Mouse (Mus musculus) forebrain, embryonic 15.5 days (tissue): Measurements from ENCODE around the gene F7. TPM values are rescaled to one million over a fixed set of nuclear protein-coding genes. Genes with fewer than 3 reads are reported as not detected.

Source experiments
- ATAC-seq: fragments of 200-750 bp; cut with Nextera tagmentation; replicated peaks from 2 replicates; pipeline ENCODE4 v1.8.0; 2017; ENCODE audit warnings: mild to moderate bottlenecking, moderate TSS enrichment, moderate library complexity
- H3K27ac ChIP-seq: fragments of 300-500 bp; sonication (generic); replicated peaks from 2 replicates; pipeline ENCODE4 v1.5.1; 2015; ENCODE audit warnings: mild to moderate bottlenecking, inconsistent platforms
- H3K27me3 ChIP-seq: fragments of 300-500 bp; sonication (generic); 2 replicates; pipeline ENCODE4 v1.6.1; 2015; ENCODE audit warnings: inconsistent platforms
- H3K36me3 ChIP-seq: fragments of 300-500 bp; sonication (generic); 2 replicates; pipeline ENCODE4 v1.6.1; 2015; ENCODE audit warnings: mild to moderate bottlenecking, inconsistent platforms
- H3K4me1 ChIP-seq: fragments of 300-500 bp; sonication (generic); 2 replicates; pipeline ENCODE4 v1.6.1; 2015; ENCODE audit warnings: inconsistent platforms
- H3K4me2 ChIP-seq: fragments of 300-500 bp; sonication (generic); replicated peaks from 2 replicates; pipeline ENCODE4 v1.6.1; 2015; ENCODE audit warnings: mild to moderate bottlenecking, inconsistent platforms
- H3K4me3 ChIP-seq: fragments of 300-500 bp; sonication (generic); 2 replicates; pipeline ENCODE4 v1.5.1; 2015; ENCODE audit warnings: mild to moderate bottlenecking, inconsistent platforms
- H3K9ac ChIP-seq: fragments of 300-500 bp; sonication (generic); replicated peaks from 2 replicates; pipeline ENCODE4 v1.6.1; 2015; ENCODE audit warnings: mild to moderate bottlenecking, inconsistent platforms
- H3K9me3 ChIP-seq: fragments of 300-500 bp; sonication (generic); 2 replicates; pipeline ENCODE4 v1.6.1; 2016; ENCODE audit warnings: inconsistent platforms
- WGBS: fragments of 180-500 bp; shearing (Covaris S2); methylation state at CpG from one replicate; pipeline ENCODE4 v1.1.7; 2015; ENCODE audit warnings: mixed read lengths; 5-methylcytosine and 5-hydroxymethylcytosine counted together
- polyA plus RNA-seq: library from polyadenylated mRNA; unstranded; fragments of >200 nt; fragmentation: Nextera tagmentation; extraction: Ambion mirVana; gene quantifications from 2 replicates; pipeline ENCODE4 v1.2.1, GENCODE M21; 2015

F7 gene
- polyA plus RNA-seq, 1 experiment from 2014 or later = 0.11 TPM

DNA sequence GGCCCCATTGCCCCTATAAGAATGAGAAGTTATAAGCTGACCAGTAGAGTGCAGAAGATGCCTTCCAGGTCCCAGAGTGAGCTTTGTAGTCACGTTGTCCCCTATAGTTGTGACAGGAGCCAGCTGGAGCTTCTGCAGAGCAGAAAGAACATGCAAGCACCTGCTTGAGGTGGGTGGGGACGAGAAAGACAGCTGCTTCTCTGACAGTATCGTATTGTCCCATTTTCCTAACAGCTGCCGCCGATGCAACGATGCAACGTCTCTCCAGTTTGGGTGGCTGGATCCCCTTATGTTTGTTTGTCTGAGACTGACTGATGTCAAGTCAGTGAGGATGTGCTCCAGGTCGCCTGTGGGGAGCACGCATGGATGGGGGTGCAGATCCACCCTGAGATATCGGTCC lies 34.4 kb upstream of the F7 start:
- Histone ChIP-seq H3K9ac (no peak overlapping the region), H3K36me3 (peaks cover 22% of the 10 kb centered on the region), H3K4me2 (no peak overlapping the region), H3K9me3 (no peaks in the 10 kb centered on the region), H3K27me3 (no peaks in the 10 kb centered on the region), H3K4me1 (peaks cover 5% of the 10 kb centered on the region; the same call in 1 of the 2 replicates), H3K4me3 (no peak overlapping the region), H3K27ac (no peak overlapping the region)
- ATAC-seq = no peak
- 85% methylated on average over 10 of the region's 10 CpGs for WGBS

DNA sequence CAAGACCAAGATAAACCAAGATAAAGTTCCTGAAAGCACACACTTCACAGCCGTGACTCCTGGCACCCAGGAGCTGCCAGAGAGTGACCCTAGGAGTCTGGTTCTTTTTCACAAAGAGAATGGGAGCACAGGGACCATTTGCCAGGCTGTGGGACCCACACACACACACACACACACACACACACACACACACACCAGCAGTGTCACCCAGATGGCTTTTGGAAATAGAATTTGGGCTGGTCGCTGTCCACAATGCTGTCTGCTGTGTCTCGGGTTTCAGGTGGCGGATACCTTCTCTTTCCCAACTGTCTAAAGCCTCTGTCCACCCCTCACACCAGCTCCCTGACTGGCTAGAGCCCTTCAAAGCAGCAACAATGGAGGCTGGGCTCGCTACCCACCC lies 31.4 kb upstream of the F7 start:
- Histone ChIP-seq H3K4me1 (0 out of 2 replicates have a peak, but pooled peaks cover 2% of the 10 kb centered on the region), H3K9me3 (no peaks in the 10 kb centered on the region), H3K36me3 (peaks cover 42% of the 10 kb centered on the region), H3K27ac (no peak overlapping the region), H3K4me3 (no peak overlapping the region), H3K27me3 (no peaks in the 10 kb centered on the region), H3K9ac (no peak overlapping the region), H3K4me2 (no peak overlapping the region)
- no peak for ATAC-seq
- WGBS = 84% methylated on average over 5 of the region's 5 CpGs

DNA sequence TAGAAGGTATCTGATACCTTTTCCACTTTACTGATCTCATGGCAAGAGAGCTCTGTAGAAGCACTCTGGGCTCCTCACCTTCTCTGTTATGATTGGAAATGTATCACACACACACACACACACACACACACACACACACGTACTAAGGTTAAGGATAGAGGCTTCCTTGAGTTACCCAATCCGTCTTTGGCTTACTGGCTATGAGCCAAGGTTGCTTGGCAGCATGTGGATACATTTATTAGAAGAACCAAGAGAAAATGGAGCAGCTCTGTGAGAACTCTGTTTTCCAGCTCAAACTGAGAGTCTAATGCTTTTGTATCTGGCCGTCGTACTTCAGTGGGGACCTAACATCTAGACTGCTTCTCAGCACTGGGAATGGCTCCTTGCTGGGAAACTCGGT lies 30.4 kb upstream of the F7 start:
- Histone ChIP-seq H3K4me2 (no peak overlapping the region), H3K36me3 (peaks cover 51% of the 10 kb centered on the region), H3K9me3 (no peaks in the 10 kb centered on the region), H3K27ac (no peak overlapping the region), H3K27me3 (no peaks in the 10 kb centered on the region), H3K9ac (no peak overlapping the region), H3K4me1 (0 out of 2 replicates have a peak, but pooled peaks cover 2% of the 10 kb centered on the region), H3K4me3 (no peak overlapping the region)
- WGBS = 50% methylated on average over 5 of the region's 5 CpGs
- no peak for ATAC-seq

DNA sequence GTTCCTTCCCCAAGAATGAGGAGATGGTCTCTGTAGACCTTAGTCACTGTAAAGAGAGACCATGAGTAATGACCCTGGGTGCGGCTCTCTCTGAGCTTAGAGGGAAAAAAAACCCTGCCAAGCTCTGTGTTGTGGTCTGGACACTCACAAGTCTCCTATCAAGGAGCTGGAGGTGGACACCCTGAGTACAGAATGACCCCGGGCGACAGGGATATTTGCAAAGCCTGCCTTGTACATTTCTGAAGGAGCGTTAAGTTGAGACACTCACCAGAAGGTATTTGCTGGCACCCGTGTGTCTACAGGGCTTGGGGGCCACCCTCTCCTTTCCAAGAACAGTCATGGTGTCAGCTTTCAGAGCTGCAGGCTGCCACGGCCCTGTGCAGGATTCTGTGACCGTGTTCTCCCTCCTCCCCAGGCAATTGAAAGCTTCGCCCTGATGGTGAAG lies 29.0 kb upstream of the F7 start:
- Histone ChIP-seq H3K9me3 (no peaks in the 10 kb centered on the region), H3K4me1 (0 out of 2 replicates have a peak, but pooled peaks cover 2% of the 10 kb centered on the region), H3K4me2 (no peak overlapping the region), H3K4me3 (no peak overlapping the region), H3K36me3 (peaks cover 62% of the 10 kb centered on the region), H3K9ac (no peak overlapping the region), H3K27me3 (no peaks in the 10 kb centered on the region), H3K27ac (no peak overlapping the region)
- ATAC-seq = no peak
- 81% methylated on average over 8 of the region's 8 CpGs for WGBS

DNA sequence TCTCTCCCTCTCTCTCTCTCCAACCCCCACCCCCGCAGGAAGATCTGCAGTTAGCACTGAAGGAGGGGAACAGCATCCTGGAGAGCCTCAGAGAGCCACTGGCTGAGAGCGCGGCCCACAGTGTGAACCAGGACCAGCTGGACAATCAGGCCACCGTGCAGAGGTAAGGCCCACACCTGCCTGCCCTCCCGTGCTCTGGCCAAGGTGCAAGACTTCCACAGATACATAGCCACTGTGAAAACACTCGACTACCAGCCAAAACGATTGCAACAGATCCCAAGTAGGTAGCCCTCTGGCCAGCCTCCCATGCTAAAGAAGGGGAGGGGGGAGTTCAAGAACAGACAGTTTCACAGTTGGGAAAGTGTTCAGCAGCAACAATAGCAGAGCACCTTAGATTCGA lies 27.5 kb upstream of the F7 start:
- peaks cover 77% of the 10 kb centered on the region for H3K36me3 ChIP-seq
- no peaks in the 10 kb centered on the region for H3K27me3 ChIP-seq
- no peaks in the 10 kb centered on the region for H3K9me3 ChIP-seq
- no peak overlapping the region for H3K4me3 ChIP-seq
- WGBS = 90% methylated on average over 8 of the region's 8 CpGs
- H3K9ac ChIP-seq = no peak overlapping the region
- no peak overlapping the region for H3K4me2 ChIP-seq
- ATAC-seq = no peak
- 0 out of 2 replicates have a peak, but pooled peaks cover 2% of the 10 kb centered on the region for H3K4me1 ChIP-seq
- no peak overlapping the region for H3K27ac ChIP-seq

DNA sequence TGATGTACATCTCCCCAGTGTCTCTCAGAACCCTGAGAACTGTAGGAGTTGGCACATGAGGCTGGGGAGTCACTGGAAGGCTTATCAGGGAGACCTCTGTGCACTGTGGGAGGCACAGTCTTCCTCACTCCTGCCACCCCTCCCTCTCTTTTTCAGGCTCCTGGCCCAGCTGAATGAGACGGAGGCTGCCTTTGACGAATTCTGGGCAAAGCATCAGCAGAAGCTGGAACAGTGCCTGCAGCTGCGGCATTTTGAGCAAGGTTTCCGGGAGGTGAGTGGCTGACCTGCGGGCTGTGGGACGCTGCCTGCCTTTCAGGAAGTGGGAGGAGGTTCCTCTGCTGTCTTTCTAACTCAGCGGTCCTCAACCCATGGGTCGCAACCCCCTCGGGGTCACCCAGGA lies 26.0 kb upstream of the F7 start:
- WGBS = 68% methylated on average over 9 of the region's 9 CpGs
- 0 out of 2 replicates have a peak, but pooled peaks cover 2% of the 10 kb centered on the region for H3K4me1 ChIP-seq
- H3K27ac ChIP-seq = no peak overlapping the region
- H3K4me2 ChIP-seq = no peak overlapping the region
- no peak overlapping the region for H3K4me3 ChIP-seq
- H3K9ac ChIP-seq = no peak overlapping the region
- H3K27me3 ChIP-seq = no peaks in the 10 kb centered on the region
- no peaks in the 10 kb centered on the region for H3K9me3 ChIP-seq
- peaks cover 86% of the 10 kb centered on the region for H3K36me3 ChIP-seq
- ATAC-seq = no peak

DNA sequence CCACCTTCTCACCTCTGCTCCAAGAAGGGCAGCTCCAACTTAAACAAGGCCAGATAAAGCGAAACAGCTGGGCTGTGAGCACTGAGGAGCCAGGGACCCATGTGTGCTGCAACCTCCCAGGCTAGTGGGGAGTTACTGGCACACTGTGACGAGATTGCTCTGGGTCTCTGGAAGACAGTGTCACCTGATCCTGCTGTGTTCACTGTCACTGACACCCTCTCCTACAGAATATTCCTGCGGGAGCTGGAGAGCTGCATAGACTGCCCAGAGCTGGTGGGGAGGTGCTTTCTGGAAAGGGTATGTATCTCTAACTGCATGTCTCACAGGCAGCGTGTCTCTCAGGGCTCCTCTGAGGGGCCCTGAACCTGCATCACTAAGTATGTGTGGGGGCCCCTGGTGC lies 18.4 kb upstream of the F7 start:
- Histone ChIP-seq H3K27me3 (no peaks in the 10 kb centered on the region), H3K9me3 (no peaks in the 10 kb centered on the region), H3K4me2 (no peak overlapping the region), H3K4me3 (no peak overlapping the region), H3K36me3 (peaks cover 99% of the 10 kb centered on the region), H3K27ac (no peak overlapping the region), H3K4me1 (no peaks in the 10 kb centered on the region), H3K9ac (no peak overlapping the region)
- 77% methylated on average over 4 of the region's 4 CpGs for WGBS
- no peak for ATAC-seq

DNA sequence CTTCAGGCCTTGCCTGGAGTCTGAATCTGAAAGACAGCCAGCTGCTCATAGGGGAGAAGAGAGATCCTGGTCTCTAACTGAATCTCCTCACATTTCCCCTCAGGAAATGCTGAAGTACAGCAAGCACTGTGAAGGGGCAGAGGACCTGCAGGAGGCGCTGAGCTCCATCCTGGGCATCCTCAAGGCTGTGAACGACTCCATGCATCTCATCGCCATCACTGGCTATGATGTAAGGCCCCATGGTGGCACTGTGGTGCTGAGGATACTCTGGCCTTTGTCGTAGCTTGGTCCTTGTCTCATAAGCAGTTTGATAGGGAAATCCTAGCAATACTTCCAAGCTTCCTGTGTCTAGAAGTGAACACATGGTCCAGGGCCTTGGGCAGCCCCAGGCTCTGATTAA lies 15.5 kb upstream of the F7 start:
- no peak overlapping the region for H3K27ac ChIP-seq
- no peaks in the 10 kb centered on the region for H3K9me3 ChIP-seq
- no peak for ATAC-seq
- H3K9ac ChIP-seq = no peak overlapping the region
- 69% methylated on average over 4 of the region's 4 CpGs for WGBS
- no peak overlapping the region for H3K4me3 ChIP-seq
- H3K36me3 ChIP-seq = peaks cover 99% of the 10 kb centered on the region
- H3K4me2 ChIP-seq = no peak overlapping the region
- no peaks in the 10 kb centered on the region for H3K4me1 ChIP-seq
- H3K27me3 ChIP-seq = no peaks in the 10 kb centered on the region

DNA sequence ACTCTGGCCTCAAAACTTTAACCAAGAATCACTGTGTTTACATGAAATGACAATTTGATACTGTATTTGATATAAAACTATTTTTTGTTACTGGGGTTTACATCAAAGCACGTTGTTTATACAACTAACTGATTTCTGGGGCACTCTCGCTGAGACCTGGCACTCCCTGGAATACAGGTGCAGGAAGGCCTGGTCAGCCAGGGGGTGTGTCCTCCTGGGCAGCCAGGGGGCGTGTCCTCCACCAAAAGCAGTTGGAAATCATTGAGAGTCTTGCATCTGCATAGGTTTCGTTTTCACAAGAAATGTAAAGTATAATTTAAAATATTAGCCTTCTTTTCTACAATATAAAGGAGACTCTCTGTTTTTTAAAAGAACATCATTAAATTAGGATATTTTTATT lies 6.3 kb upstream of the F7 start:
- Histone ChIP-seq H3K4me2 (no peak overlapping the region), H3K27ac (no peak overlapping the region), H3K4me1 (no peaks in the 10 kb centered on the region), H3K9ac (no peak overlapping the region), H3K27me3 (no peaks in the 10 kb centered on the region), H3K9me3 (no peaks in the 10 kb centered on the region), H3K36me3 (peaks cover 62% of the 10 kb centered on the region), H3K4me3 (no peak overlapping the region)
- no peak for ATAC-seq
- WGBS = 74% methylated on average over 4 of the region's 4 CpGs

DNA sequence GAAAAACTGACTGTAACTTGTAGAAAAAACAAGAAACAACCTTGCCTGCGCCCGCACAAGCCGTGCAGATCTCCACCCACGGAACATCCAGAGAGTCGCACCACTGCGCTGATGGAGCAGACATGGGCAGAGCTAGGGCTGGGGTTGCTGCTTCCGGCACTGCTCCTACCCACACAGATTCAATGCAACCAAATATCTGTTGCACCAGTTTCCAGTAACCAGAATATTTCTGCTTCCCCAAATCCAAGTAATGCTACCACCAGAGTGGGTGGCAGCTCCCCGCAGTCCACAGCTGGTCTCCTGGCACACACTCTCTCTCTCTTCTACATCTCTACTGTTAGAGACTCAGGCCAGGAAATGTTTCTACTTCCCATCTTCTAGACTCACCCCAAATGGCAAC lies 4.0 kb upstream of the F7 start:
- ATAC-seq = no peak
- no peak overlapping the region for H3K4me2 ChIP-seq
- no peak overlapping the region for H3K9ac ChIP-seq
- H3K4me3 ChIP-seq = no peak overlapping the region
- H3K27ac ChIP-seq = no peak overlapping the region
- no peaks in the 10 kb centered on the region for H3K9me3 ChIP-seq
- H3K4me1 ChIP-seq = no peaks in the 10 kb centered on the region
- no peaks in the 10 kb centered on the region for H3K27me3 ChIP-seq
- H3K36me3 ChIP-seq = peaks cover 39% of the 10 kb centered on the region
- 97% methylated on average over 8 of the region's 8 CpGs for WGBS

DNA sequence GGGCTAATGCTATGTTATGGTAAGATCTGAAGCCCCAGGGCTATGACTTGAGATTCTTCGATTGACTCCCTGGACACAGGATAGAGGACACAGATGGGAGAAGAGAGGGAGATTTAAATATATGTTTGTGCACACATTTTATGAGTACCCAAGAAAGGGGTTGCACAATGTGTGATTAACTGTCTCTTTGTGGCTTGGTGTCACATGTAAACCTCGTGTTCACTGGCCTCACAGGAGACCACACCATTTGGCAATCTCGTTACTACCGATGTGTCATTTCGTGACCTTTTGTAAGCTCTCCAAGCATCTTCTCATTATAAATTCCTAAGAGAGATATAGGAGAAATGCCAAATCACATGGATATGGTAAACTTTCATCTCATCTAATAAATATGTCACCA lies 1.8 kb downstream of the F7 start:
- H3K27me3 ChIP-seq = no peaks in the 10 kb centered on the region
- H3K4me3 ChIP-seq = no peak overlapping the region
- no peak overlapping the region for H3K9ac ChIP-seq
- no peaks in the 10 kb centered on the region for H3K9me3 ChIP-seq
- no peaks in the 10 kb centered on the region for H3K36me3 ChIP-seq
- H3K27ac ChIP-seq = no peak overlapping the region
- 88% methylated on average over 5 of the region's 5 CpGs for WGBS
- no peak for ATAC-seq
- H3K4me1 ChIP-seq = no peaks in the 10 kb centered on the region
- no peak overlapping the region for H3K4me2 ChIP-seq

DNA sequence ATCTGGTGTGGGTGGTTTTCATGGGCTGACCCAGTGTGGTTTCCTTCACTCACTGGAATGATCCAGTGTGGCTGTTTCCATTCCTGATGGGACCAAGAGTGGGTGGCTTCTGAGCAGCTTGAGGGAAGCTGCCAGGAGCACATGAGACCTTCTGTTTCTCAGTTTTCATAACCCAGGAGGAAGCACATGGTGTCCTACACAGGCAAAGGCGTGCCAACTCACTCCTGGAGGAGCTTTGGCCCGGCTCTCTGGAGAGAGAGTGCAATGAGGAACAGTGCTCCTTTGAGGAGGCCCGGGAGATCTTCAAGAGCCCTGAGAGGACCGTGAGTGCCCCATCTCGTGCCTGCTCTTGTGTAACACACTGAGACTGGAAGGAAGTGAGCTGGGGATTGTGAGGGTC lies 2.6 kb downstream of the F7 start:
- Histone ChIP-seq H3K4me2 (no peak overlapping the region), H3K4me1 (no peaks in the 10 kb centered on the region), H3K9me3 (no peaks in the 10 kb centered on the region), H3K36me3 (no peaks in the 10 kb centered on the region), H3K9ac (no peak overlapping the region), H3K27me3 (no peaks in the 10 kb centered on the region), H3K4me3 (no peak overlapping the region), H3K27ac (no peak overlapping the region)
- no peak for ATAC-seq
- 82% methylated on average over 5 of the region's 5 CpGs for WGBS

DNA sequence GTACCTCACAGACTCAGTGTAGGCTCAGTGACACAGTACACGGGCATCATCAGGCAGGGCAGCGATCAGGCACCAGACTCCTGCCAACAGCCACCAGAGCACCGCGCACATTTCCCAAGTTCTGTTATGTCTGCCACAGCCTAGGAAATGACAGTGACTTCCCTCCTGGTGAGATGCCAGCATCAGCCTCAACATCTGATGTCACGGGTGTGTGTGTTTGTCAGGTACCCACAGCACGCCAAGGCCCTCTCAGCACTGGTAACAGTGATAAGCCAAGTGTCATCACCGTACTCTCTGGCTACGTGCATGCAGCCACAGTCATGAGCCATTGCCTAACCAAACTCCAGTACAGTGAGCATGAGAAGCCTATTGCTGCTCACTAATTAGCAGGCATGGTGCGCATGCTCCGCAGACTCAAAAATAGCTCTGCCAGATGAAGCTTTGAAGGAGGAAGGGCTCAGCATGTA lies 10.5 kb downstream of the F7 start:
- ATAC-seq = peak; percentile 67
- Histone ChIP-seq H3K4me1 (0 out of 2 replicates have a peak, but pooled peaks cover 11% of the 10 kb centered on the region), H3K27me3 (no peaks in the 10 kb centered on the region), H3K9me3 (no peaks in the 10 kb centered on the region), H3K27ac (peak overlapping the region; percentile 34), H3K9ac (no peak overlapping the region), H3K36me3 (no peaks in the 10 kb centered on the region), H3K4me2 (no peak overlapping the region), H3K4me3 (no peak overlapping the region)
- 75% methylated on average over 10 of the region's 10 CpGs for WGBS
